Mouse (Mus musculus): ENCODE measurements at regions not wholly inside any gene's neighbourhood (a gene's known extent, or its start where the extent isn't known, plus 50 kb on each side); places are given as distances from the start of the nearest gene placed in this dataset.

- no peaks in the 10 kb centered on the region for H3K36me3 ChIP-seq
- H3K9ac ChIP-seq: no peak overlapping the region
- H3K9me3 ChIP-seq (replicated peaks): peaks cover 5% of the 10 kb centered on the region; the same call in 1 of the 2 replicates
- no peak overlapping the region for H3K4me3 ChIP-seq
- 78% methylated on average over 8 of the region's 8 CpGs for WGBS
- no peaks in the 10 kb centered on the region for H3K27me3 ChIP-seq
- H3K27ac ChIP-seq: no peak overlapping the region
- ATAC-seq (ENCODE audit: low FRiP score): no peak
- H3K4me1 ChIP-seq: no peaks in the 10 kb centered on the region
- H3K4me2 ChIP-seq (replicated peaks): no peak overlapping the region
Measured at GRCm38 (mm10) chr17:45798456-45798855, 64.8 kb upstream of the 1600014C23Rik start.

- Histone ChIP-seq H3K4me3 (no peak overlapping the region), H3K4me2 (replicated peaks) (no peak overlapping the region), H3K36me3 (no peaks in the 10 kb centered on the region), H3K9ac (no peak overlapping the region), H3K9me3 (replicated peaks) (peaks cover 5% of the 10 kb centered on the region; the same call in 1 of the 2 replicates), H3K27ac (no peak overlapping the region), H3K27me3 (no peaks in the 10 kb centered on the region), H3K4me1 (no peaks in the 10 kb centered on the region)
- WGBS: 70% methylated on average over 6 of the region's 6 CpGs
- ATAC-seq (ENCODE audit: low FRiP score): no peak
Measured at GRCm38 (mm10) chr17:45797121-45797520, 63.5 kb upstream of the 1600014C23Rik start.

GRCm38 (mm10) chr17:45794926-45795325 is 61.3 kb upstream of the 1600014C23Rik start:
- H3K9ac ChIP-seq: no peak overlapping the region
- ATAC-seq (ENCODE audit: low FRiP score): no peak
- no peak overlapping the region for H3K27ac ChIP-seq
- H3K4me3 ChIP-seq: no peak overlapping the region
- H3K36me3 ChIP-seq: no peaks in the 10 kb centered on the region
- no peaks in the 10 kb centered on the region for H3K27me3 ChIP-seq
- H3K4me1 ChIP-seq: no peaks in the 10 kb centered on the region
- H3K4me2 ChIP-seq (replicated peaks): no peak overlapping the region
- WGBS: 83% methylated on average over 7 of the region's 7 CpGs
- H3K9me3 ChIP-seq (replicated peaks): no peaks in the 10 kb centered on the region

- no peak for ATAC-seq (ENCODE audit: low FRiP score)
- Histone ChIP-seq H3K36me3 (no peaks in the 10 kb centered on the region), H3K4me1 (no peaks in the 10 kb centered on the region), H3K9ac (no peak overlapping the region), H3K4me3 (no peak overlapping the region), H3K27me3 (no peaks in the 10 kb centered on the region), H3K27ac (no peak overlapping the region), H3K4me2 (replicated peaks) (no peak overlapping the region), H3K9me3 (replicated peaks) (no peaks in the 10 kb centered on the region)
- WGBS: 83% methylated on average over 8 of the region's 8 CpGs
Measured at GRCm38 (mm10) chr17:45790959-45791520, 57.4 kb upstream of the 1600014C23Rik start.

- no peak overlapping the region for H3K4me3 ChIP-seq
- H3K27me3 ChIP-seq: no peaks in the 10 kb centered on the region
- no peaks in the 10 kb centered on the region for H3K36me3 ChIP-seq
- H3K27ac ChIP-seq: no peak overlapping the region
- no peaks in the 10 kb centered on the region for H3K9me3 ChIP-seq (replicated peaks)
- 63% methylated on average over 6 of the region's 6 CpGs for WGBS
- H3K4me1 ChIP-seq: no peaks in the 10 kb centered on the region
- no peak overlapping the region for H3K4me2 ChIP-seq (replicated peaks)
- ATAC-seq (ENCODE audit: low FRiP score): no peak
- H3K9ac ChIP-seq: no peak overlapping the region
Measured at GRCm38 (mm10) chr17:45789777-45790176, 56.1 kb upstream of the 1600014C23Rik start.

GRCm38 (mm10) chr17:45784905-45785304 is 51.3 kb upstream of the 1600014C23Rik start:
- Histone ChIP-seq H3K4me2 (replicated peaks) (no peak overlapping the region), H3K4me3 (no peak overlapping the region), H3K27ac (no peak overlapping the region), H3K9me3 (replicated peaks) (0 out of 2 replicates have a peak, but pooled peaks cover 4% of the 10 kb centered on the region), H3K27me3 (no peaks in the 10 kb centered on the region), H3K4me1 (no peaks in the 10 kb centered on the region), H3K36me3 (no peaks in the 10 kb centered on the region), H3K9ac (no peak overlapping the region)
- WGBS: 82% methylated on average over 10 of the region's 10 CpGs
- no peak for ATAC-seq (ENCODE audit: low FRiP score)

GRCm38 (mm10) chr17:45784496-45784895 is 50.9 kb upstream of the 1600014C23Rik start:
- no peak for ATAC-seq (ENCODE audit: low FRiP score)
- Histone ChIP-seq H3K27me3 (no peaks in the 10 kb centered on the region), H3K4me1 (no peaks in the 10 kb centered on the region), H3K4me3 (no peak overlapping the region), H3K27ac (no peak overlapping the region), H3K9me3 (replicated peaks) (0 out of 2 replicates have a peak, but pooled peaks cover 4% of the 10 kb centered on the region), H3K4me2 (replicated peaks) (no peak overlapping the region), H3K36me3 (no peaks in the 10 kb centered on the region), H3K9ac (no peak overlapping the region)
- 85% methylated on average over 5 of the region's 5 CpGs for WGBS

Data from hindbrain, embryonic 12.5 days (tissue).